Mouse (Mus musculus): ENCODE data around the gene Ikzf5.
A peak's percentile ranks its signal among the peaks of the same experiment; 100 is the strongest.

GRCm38 (mm10) chr7:131432244-131432643 lies 21.9 kb upstream of the Ikzf5 start:
- TF ChIP-seq CTCF (IDR thresholded peaks at IDR 0.05; ENCODE audit: control insufficient read depth, insufficient read depth, low read length) (peak; percentile 16; the same call in 1 of the 2 replicates), POLR2A (IDR thresholded peaks at IDR 0.05; ENCODE audit: borderline replicate concordance, control insufficient read depth, low read depth, low read length) (no peak)

Measured in bone marrow, adult 2 months (tissue).